Comparison of ENCODE assay signal across 18 mouse cellular contexts in genomic region chr14:106550150-106550549, GRCm38 (mm10).
"Had no signal": no experiment of that assay in that cellular context is flagged by ENCODE, and none has a peak within 500 bp of the region (broad histone marks: within the 10 kb centered on the region; RNA-seq: fewer than 3 reads in every experiment).

No protein-coding gene starts in this region.

- H3K4me2 ChIP-seq: limb, embryonic 12.5 days; limb, embryonic 15.5 days; liver, embryonic 11.5 days; lung, embryonic 14.5 days had no signal

- H3K27me3 ChIP-seq: limb, embryonic 12.5 days; limb, embryonic 15.5 days had no signal

- H3K36me3 ChIP-seq: limb, embryonic 12.5 days; limb, embryonic 15.5 days had no signal

- H3K4me1 ChIP-seq: limb, embryonic 12.5 days; limb, embryonic 15.5 days had no signal

- H3K4me3 ChIP-seq: limb, embryonic 12.5 days; limb, embryonic 15.5 days had no signal

- DNase-seq: kidney, adult 18-20 months; kidney, adult 9 months; kidney, postnatal 14 days; kidney, postnatal 4 days; left cerebral cortex, postnatal 4 days; liver, postnatal 0 days; lung, embryonic 14.5 days; right cerebral cortex, postnatal 4 days; thymus, adult 2 months; thymus, postnatal 14 days; thymus, postnatal 4 days had no signal

- H3K9me3 ChIP-seq: limb, embryonic 12.5 days; limb, embryonic 15.5 days had no signal

- H3K9ac ChIP-seq: limb, embryonic 12.5 days; limb, embryonic 15.5 days; liver, embryonic 14.5 days; liver, postnatal 0 days; lung, embryonic 14.5 days had no signal

- H3K27ac ChIP-seq: limb, embryonic 12.5 days; limb, embryonic 15.5 days; liver, embryonic 14.5 days; macrophage; stomach, postnatal 0 days had no signal

- ATAC-seq: liver, postnatal 0 days; lung, postnatal 0 days had no signal
